Mouse (Mus musculus): ENCODE results near the gene Ggt7.

DNA sequence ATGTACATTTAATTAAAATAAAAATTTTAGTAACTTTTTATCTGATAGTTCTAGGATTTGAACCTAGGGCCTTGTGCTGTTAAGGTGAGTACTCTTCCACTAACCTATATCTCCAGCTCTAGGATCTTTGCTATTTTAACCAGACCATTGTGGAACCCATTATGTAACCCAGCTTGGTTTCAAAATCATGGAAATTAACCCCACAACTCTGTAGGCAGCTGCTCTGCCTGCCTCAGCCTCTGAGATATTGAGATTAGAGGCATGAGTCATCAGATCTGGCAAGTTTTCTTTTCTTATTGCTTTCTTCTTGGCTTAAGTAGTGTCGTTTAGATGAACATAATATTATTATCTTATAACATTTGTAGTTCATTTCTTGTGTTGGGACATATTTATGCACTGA, 6.3 kb upstream of the Ggt7 start:
- no peak for TF ChIP-seq CTCF (IDR thresholded peaks at IDR 0.05; ENCODE audit: borderline replicate concordance, control insufficient read depth, extremely low read depth, insufficient read depth, low read length, poor library complexity)
- no peak for TF ChIP-seq POLR2A (IDR thresholded peaks at IDR 0.05; ENCODE audit: control insufficient read depth, extremely low read depth, insufficient read depth, low read length, poor library complexity)

Data from thymus, adult 2 months (tissue).